Mouse (Mus musculus): ENCODE results near the gene Atg9b.

The Atg9b gene

DNA sequence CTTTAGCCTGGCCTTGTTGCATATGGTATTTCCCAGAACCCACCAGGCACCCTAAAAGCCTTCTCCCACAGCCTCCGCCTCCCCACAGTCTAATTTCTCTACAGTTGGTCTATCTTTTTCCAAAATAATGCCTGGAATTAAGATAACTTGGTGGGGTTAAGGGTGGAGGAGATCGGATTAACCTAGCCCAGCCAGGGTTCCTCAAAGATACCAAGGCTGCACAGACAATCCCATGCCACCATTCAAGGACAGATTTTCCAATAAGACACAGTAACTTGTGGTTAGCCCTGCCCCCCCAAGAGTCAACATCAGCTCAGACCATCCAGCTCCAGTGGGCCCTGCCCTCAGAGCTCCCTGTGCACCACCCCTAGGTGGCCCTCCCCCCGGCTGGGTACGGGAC lies 11.4 kb downstream of the Atg9b start:
- no peak for DNase-seq

DNA sequence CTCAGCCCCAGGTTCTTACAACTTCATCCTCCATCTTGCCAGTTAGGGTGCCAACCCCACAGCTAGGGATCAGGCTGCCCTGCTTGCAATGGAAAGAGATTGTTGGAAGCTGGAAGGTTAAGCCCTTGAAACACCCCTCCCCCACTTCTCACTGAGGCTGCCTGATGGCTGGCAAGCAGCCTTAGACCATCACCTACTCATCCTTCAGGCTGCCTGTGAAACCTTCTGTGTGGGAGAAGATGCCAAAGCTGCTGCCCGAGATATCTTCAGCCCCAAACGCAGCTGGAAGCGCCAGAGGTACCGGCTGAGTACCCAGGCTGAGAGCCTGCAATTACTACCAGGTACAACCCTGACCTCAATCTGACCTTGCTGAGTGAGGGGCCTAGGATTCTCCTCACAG lies 12.4 kb downstream of the Atg9b start:
- no peak for DNase-seq

DNA sequence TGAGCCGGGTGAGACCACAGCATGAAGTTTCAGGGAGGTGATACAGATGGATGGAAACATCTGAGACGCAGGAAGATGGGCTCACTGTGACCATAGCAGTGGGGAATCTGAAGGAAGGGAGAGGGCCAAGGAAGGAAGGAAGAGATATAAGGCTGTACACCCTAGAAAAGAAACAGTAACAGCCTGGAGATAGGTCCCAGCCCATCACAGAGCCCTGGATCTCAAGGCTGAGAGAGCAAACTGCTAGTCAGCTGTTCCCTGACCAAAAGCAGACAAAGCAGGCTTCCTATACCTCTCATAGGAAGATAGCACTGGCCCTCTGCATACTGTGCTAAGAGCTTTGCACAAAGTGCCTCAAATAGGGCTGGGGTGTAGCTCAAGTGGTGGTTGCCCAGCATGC lies 13.2 kb downstream of the Atg9b start:
- DNase-seq, result no peak

DNA sequence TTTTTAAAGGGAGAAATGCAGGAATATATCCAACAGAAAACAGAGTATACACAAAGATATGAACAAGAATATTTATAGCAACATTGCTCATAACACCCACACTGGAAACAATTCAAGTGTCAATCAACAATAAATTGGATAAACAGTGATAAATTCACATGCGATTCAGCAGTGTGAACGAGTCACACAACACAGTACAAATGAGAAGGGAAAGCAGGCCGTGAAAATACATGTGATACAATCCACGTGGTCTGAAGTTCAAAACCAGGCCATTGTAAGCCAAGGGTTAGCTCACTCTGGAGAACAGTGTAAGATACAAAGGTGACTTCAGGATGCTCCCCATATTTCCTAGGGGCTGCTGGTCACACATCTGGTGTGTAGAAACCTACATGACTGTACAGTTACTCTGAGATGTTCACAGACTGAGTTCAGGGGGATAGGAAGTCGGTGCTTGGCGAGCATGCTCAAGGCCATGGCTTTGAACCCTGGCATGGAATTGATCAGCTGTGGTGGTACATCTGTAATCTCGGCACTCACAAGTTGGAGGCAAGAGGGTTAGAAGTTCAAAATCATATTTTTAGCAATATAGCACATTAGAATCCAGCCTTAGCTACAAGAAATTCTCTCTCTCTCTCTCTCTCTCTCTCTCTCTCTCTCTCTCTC lies 17.1 kb downstream of the Atg9b start:
- no peak for DNase-seq

DNA sequence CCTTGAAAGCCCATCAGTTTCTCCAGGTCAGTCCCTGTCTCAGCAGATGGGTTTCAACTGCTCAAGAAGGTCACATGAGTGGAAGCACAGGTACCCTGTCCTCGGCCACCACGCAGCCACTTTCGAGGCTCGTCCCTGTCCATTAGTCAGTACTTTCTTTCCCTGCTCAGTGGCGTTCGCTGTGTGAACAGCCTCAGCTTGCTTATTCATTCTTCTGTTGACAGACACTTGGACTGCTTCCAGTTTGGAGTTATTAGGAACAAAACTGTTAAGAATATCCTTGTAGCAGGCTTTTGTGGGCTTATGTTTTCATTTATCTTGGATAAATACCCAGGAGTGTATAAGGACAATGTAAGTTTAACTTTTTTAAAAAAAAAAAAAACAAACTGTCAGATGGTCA lies 17.7 kb downstream of the Atg9b start:
- no peak for DNase-seq

DNA sequence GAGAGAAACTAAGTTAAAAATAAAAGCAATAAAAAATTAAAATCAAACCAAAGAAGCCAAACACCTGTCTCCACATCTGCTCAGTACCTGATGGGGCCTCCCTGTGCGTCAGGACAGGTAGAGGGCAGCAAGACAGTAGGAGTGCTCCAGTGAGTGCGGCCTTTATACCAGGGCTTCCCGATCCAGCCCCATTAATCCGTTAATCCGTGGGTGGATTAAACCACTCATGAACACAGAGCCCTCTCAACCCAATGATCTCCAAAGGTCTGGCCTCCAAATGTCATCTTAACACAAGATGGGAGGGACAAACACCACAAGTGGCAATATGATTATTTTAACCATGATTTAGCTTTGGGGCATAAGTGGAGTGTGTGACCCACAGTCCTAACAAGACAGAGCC lies 18.1 kb downstream of the Atg9b start:
- DNase-seq, result no peak

DNA sequence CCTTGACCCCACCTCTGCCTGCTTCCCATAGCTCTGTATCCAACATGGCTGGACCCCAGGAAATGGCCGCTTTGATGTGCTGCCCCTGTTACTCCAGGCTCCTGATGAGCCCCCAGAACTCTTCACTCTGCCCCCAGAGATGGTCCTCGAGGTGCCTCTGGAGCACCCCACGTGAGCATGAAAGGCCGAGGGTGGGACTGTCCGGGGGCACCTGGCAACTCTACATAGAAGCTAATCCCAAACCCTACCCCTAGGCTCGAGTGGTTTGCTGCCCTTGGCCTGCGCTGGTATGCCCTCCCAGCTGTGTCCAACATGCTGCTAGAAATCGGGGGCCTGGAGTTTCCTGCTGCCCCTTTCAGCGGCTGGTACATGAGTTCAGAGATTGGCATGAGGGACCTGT lies 22.2 kb downstream of the Atg9b start:
- DNase-seq, result peak; percentile 91

DNA sequence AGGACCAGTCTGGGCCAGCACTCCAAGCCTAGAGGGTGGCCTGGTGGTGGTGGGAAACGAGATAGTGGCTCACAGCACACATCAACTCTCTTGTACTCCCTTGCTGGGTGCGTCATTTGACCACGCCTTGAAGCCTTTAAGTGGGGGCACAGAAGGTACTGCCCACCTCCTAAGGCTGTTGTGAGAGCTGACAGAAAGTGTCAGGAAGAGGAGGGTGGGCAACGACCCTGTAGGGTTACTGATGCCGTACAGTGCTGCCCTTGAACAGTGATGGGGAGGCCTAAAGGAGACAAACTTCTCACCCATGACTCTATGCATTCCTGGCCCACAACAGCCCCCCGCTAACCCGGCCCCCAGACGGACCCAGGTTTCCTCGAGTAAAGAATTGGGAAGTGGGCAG lies 25.5 kb downstream of the Atg9b start:
- DNase-seq, result peak; percentile 90

DNA sequence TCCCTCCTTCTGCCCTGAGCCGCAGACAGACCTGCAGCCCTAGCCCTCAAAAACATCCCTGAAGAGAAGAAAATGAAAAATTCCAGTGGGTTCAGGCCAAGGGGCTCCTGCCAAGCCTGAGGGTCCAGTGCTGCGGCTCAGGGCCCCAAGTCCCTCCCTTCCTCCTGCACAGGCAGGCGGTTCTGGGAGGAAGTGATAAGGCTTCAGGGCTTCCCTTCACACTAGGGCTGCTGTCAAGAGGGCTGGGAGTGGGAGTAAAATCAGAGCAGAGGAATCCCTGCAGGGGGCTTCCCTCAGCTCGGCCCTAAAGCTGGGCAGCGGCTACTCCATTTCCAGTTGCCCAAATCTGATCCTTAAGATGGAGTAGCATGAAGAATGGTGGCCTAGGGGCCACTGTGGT lies 26.4 kb downstream of the Atg9b start:
- peak; percentile 97 for DNase-seq

DNA sequence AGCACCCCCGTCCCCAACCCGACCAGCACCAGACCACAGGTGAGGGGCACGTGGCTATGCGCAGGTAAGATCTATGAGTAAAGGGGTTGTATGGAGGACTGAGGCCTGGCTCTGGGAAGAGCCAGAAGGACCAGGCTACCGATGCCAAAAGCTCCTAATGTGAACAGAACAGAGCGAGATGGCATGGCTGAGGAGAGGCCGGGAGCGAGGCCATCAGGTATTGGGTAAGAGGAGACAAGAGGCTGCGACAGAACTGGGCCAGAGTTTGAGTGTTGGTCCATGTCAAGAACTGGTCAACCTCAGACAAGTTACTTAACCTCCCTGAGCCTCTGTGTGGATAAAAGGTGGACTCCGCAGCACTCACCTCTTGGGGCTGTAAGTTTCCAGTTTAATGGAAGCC lies 27.0 kb downstream of the Atg9b start:
- DNase-seq, result no peak

DNA sequence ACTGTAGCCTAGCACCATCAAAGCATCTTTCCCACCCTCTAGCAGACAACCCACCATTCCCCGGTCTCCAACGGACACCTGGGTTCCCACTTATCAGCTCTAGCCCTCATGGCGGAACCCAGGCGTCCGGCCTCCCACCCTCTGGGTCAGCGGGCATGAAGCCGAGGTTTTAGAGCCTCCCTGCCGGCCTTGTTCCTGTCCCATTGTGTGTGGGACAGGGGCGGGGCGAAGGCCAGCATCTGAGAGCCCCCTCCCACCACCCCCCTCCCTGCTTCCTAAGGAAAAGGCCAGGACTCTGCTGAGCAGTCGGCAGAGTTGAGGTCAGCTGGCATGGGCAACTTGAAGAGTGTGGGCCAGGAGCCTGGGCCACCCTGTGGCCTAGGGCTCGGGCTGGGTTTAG lies 27.4 kb downstream of the Atg9b start, which contains the start of gene Nos3:
TSS of gene Nos3 (plus strand) at position 303 of the 400 bp plus-strand sequence.
- DNase-seq, result peak; percentile 99

DNA sequence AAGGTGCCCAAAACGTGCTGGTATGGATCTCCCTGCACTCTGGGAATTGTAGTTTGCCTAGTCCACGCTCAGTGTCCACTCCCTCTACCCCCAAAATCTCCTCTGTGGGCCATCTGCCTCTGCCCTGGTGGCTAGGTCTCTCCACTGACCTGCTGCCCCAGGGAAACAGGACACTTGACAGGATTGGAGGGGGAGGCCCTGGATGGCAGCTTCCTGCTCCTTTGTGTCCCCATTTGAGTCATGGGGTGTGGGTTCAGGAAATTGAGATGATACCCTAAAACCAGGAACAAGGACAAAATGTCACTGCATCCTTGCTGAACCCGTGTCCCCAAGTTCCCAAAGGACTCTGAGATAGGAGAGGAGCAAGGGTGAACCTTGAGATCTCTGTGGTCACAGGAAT lies 27.9 kb downstream of the Atg9b start:
- DNase-seq, result peak; percentile 95

DNA sequence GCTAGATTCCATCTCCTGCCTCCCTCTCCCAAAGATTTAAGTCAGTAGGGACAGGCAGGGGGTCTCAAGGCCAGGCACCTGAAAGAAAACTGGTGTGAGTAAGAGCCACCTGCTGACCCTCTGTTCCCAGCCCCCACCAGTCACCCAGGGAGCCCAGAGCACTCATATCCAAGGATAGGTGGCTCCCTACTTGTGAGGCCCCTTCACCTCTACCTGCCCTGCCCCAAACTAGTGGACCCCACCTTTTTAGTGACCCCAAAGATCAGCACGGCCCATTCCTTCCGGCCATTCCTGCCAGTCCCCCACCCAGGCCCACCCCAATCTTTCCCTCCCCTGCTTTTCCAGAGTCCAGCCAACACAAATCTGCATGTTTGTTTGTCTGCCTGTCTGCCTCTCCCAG lies 28.5 kb downstream of the Atg9b start:
- DNase-seq, result peak; percentile 91

DNA sequence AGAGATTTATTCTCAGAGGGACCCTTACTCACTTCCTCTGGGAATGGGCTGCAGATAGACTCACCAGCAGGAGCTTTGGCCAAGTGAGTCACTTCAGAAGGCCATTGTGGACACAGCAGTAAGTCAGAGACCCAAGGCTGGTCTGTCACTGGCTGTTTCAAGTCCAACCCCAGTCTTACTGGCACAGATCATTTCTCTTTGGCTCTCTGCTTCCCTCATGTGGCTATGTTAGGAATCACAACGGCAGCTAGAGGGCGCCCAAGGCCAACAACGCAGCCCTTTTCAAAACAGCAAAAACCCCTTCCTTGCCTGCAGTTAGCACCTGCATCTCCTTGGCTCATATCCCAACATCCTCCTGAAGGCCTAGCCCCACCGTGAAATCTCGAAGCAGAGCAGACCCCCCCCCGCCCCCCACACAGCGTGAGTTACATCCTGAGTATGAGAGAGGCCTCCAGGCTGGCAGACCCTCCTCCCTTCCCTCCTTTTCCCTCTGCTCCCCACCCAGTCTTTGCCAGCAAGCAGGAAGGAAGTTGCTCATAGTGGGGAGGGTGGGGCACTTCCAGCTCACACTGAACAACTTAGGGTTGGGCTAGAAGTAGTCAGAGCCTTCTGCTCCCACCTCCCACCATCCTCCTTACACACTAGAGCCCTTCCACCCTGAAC lies 31.0 kb downstream of the Atg9b start:
- DNase-seq, result peak; percentile 98

DNA sequence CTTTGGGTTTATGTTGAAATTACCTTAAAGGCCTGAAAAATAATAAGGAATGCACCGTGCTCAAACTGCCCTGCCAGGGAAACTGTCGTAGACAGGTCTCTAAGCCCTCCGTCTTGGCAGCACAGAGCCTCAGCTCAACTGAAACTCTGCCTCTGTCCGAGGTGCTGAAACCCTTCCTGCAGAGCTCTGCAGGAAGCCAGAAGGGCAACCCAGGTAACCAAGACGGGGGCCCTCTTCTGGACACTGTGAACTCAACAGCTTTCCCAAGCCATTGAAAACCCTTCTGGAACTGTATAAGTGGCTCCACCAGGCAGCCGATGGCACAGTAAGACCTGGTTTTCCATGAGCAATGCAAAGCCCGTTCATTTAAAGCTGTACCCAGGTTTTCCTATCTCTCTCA lies 34.5 kb downstream of the Atg9b start:
- DNase-seq, result peak; percentile 93

DNA sequence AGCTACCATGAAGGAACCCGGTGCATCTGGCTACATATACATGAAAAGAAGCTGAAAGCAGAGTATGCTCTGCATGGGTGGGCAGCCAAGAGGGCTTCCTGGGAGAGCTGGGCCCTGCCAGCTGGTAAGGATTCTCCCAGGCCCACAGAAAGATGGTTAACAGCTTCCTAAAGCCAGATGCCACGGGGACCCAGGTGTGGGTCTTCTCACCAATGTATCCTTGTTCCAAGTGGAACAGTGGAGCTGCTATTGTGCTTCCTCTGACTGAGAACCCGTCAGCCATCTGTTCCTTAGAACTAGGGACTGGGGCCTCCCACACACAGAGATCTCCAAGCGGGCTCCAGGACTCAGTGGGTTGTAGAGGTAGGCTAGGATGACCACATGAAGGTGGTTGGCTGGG lies 35.2 kb downstream of the Atg9b start:
- DNase-seq, result no peak

DNA sequence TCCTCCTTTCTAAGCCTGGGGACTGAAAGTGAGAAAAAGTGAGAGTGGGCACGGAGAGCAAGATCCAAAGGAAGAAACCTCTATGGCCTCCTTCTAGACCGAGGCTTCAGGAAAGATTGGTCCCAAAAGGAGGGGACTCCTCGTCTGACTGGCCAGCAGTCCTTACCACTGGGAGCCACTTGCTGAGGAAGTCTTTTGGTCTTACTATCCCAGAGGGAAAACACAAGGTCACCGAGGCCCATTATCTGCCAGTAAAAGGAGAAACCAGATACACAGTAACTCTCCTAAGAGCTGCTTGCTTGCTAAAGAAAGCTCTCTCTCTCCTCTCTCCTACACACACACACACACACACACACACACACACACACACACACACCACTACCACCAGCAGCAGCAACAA lies 38.6 kb downstream of the Atg9b start:
- no peak for DNase-seq

DNA sequence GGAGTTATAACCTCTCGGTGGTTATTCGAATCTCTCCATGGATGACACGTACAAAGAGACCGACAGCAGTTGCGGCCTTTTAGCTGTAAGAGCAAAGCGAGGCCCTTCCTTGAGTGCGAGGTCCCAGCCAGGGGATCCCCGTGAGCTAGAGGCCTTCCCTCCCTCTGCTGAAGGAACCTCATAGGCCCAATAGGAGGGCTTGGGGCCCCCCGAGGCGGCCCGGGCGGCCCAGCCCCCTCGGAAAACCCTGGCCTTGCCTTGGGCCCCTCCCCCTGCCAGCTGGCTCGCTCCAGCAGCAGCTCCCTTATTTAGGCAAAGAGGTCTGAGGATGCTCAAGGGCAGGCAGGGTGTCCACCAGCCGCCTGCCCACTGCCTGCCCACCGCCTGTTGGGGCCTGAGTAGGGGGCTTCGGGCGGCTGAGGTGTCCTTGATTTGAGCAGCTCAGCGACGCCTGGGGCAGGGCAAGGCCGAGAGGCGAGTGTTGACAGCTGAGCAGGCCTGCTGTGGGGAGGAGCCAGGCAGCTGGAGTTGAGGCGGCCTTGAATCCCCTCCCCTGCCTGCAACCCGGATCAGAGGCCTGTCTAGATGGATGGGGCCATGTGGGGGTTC lies 39.6 kb downstream of the Atg9b start:
- peak; percentile 97 for DNase-seq

DNA sequence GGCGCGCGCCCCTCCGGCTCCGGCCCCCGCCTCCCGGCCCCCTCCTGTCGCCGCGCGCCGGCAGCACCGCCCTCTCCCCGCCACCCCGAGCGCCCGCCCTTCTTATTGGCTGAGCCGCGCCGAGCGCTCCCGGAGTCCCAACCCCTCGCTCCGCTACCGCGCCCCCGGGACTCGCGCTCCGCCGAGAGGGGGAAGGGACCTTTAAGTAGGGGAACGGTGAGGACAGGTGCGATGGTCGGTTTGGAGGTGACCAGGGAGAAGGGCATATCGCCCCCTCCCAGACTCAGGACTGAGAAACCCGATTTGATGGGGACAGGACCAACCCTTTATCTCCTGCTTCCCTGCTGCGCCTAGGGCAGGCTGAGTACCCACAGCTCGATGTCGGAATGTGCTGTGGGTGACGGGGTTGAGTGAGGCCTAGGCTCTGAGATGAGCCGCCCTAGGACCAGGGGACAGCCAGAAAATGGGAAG lies 40.2 kb downstream of the Atg9b start:
- DNase-seq, result peak; percentile 99

DNA sequence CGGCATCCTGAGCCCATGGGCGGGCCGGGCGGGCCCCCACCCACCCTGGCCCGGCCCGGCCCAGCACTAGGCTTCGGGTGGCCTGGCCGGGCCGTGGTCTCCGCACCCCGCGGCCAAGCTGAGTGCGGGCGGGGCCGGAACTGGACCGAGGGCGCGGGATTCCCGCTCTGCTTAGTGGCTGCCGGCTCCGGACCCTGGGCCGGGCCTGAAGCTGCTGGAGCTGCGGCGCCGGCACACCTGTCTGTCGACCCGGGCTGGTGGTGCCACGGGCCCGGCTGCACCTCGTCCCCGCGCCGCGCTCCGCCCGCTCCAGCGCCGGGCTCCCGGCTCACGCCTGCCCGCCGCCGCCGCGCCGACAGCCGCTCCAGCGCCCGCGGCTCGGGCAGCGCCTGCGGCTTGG lies 40.7 kb downstream of the Atg9b start, which contains the start of gene Kcnh2:
TSS of gene Kcnh2 (minus strand) at position 327 of the 400 bp plus-strand sequence.
- DNase-seq, result no peak

DNA sequence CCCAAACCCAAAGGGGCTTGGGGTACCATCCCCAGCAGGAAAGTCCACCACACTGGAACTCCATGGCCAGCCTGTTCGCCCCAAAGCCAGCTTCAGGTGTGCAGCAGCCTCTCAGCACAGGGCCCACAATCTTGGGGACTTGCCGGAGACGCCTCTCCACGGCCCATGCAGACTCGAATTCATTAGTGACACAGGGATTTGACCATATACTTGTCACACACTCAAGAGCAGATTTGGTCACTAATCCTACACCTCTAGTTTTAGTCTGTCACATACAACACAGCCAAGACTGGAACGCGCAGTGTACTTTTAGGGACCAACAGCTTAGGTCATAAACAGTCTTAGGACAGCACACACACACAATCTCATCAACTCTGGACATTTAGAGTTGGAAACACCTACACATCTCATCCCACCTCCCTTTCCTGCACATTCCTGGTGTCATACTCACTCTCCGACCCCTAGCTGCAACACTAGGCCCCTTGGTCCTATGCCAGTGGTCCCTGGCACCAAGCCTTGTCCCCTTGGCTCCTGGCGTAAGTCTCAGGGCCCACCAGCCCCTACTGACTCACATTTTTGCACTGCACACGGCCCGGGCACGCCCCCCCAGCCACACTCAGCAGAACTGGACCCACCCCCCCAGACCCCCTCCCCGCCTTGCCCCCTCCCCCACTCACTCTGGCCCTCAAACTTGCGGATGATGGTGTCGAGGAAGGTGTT lies 41.3 kb downstream of the Atg9b start:
- no peak for DNase-seq

DNA sequence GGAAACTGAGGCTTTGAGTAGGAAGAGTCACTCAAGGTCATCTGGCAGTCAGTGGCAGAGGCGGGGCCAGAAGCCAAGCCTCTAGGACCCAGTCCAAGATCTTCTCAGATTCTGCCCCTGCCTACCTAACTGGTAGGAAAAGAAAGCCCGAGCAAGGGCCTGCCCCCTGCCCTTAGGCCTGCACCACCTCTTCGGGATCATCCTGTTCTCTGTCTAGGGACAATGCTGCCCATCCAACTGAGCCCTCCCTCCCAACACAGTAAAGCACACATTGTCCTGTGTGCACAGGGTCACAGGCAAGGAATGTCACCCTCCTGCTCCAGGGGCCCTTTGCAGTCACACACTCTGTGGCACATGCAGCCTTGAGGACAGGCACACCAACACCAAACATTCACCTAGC lies 41.9 kb downstream of the Atg9b start:
- DNase-seq, result peak; percentile 98

DNA sequence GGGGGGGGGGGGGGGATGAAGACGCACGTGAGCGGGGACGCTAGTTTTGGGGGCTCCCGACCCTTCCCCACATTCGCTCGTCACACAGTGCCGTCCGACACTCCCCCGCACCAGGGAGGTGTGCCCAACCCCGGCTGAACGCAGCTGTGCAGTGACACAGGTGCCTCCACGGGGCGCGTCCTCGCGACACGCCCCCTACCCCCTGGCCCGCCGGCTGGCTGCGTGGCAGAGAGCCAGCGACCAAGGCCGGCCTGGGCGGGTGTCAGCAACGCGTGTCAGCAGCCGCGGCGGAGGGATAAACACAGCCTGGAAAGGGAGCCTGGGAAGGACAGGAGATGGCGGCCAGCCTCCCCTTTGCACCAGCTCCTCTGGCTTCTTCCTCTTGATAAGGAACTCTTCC lies 43.4 kb downstream of the Atg9b start:
- DNase-seq, result peak; percentile 92

DNA sequence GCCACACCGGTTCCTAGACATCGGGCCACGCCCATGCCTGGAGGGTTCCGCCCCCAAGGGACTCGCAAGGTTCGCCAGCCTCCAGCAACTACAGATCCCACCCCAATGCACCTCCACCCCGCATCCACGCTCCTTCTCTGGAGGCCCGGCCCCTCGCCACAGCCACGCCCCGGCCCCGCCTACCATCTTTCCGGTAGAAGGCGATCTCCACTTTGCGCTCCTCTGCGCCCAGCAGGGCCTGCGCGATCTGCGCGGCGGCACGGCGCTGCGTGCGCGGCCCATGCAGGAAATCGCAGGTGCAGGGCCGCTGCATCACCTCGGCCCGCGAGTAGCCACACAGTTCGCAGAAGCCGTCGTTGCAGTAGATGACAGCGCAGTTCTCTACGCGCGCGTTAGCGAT lies 43.8 kb downstream of the Atg9b start:
- peak; percentile 96 for DNase-seq

Measured in heart, adult 11 months (tissue).